Mouse (Mus musculus) urinary bladder, adult 18-20 months (tissue): ENCODE measurements around the gene Adam8.

ENCODE experiments used
- DNase-seq, 2 experiments: peaks; one replicate each; pipeline ENCODE4 v3.0.0; 2022; ENCODE audit warnings: low spot score in 2 of 2, mixed read lengths in 2 of 2

Adam8 gene

GRCm38 (mm10) chr7:139979011-139979719, 13.2 kb downstream of the Adam8 start:
- no peak for DNase-seq

- DNase-seq: peak; percentile 73 to 81
Measured at GRCm38 (mm10) chr7:139978278-139978892, 14.0 kb downstream of the Adam8 start, which contains the start of gene 6430531B16Rik. TSS of gene 6430531B16Rik (minus strand) at chr7:139978755.

- DNase-seq: no peak
Measured at GRCm38 (mm10) chr7:139975471-139975870, 16.9 kb downstream of the Adam8 start.

GRCm38 (mm10) chr7:139974307-139974706, 18.1 kb downstream of the Adam8 start:
- DNase-seq: no peak

- no peak for DNase-seq
Measured at GRCm38 (mm10) chr7:139972923-139973331, 19.4 kb downstream of the Adam8 start.

- peak; percentile 29 to 50 for DNase-seq
Measured at GRCm38 (mm10) chr7:139971436-139971835, 20.9 kb downstream of the Adam8 start.

GRCm38 (mm10) chr7:139970979-139971378, 21.4 kb downstream of the Adam8 start:
- peak in 1 of 2 experiments; percentile 29 for DNase-seq

GRCm38 (mm10) chr7:139970216-139970919, 22.0 kb downstream of the Adam8 start:
- DNase-seq: peak; percentile 31 to 68

- DNase-seq: peak; percentile 68 to 69
Measured at GRCm38 (mm10) chr7:139969348-139970130, 22.8 kb downstream of the Adam8 start.

- DNase-seq: no peak
Measured at GRCm38 (mm10) chr7:139968428-139968827, 23.9 kb downstream of the Adam8 start.

GRCm38 (mm10) chr7:139967175-139967574, 25.2 kb downstream of the Adam8 start:
- no peak for DNase-seq

- DNase-seq: no peak
Measured at GRCm38 (mm10) chr7:139963814-139964213, 28.5 kb downstream of the Adam8 start.

- no peak for DNase-seq
Measured at GRCm38 (mm10) chr7:139961141-139961540, 31.2 kb downstream of the Adam8 start.

GRCm38 (mm10) chr7:139957958-139958357, 34.4 kb downstream of the Adam8 start:
- no peak for DNase-seq

- DNase-seq: no peak
Measured at GRCm38 (mm10) chr7:139957437-139957836, 34.9 kb downstream of the Adam8 start.

GRCm38 (mm10) chr7:139956658-139957057, 35.7 kb downstream of the Adam8 start:
- no peak for DNase-seq

GRCm38 (mm10) chr7:139955505-139955904, 36.9 kb downstream of the Adam8 start:
- no peak for DNase-seq

- DNase-seq: no peak
Measured at GRCm38 (mm10) chr7:139951991-139952633, 40.2 kb downstream of the Adam8 start.

- no peak for DNase-seq
Measured at GRCm38 (mm10) chr7:139951079-139951478, 41.3 kb downstream of the Adam8 start.

- peak; percentile 34 to 40 for DNase-seq
Measured at GRCm38 (mm10) chr7:139950283-139950971, 41.9 kb downstream of the Adam8 start.

- DNase-seq: peak; percentile 31 to 48
Measured at GRCm38 (mm10) chr7:139949893-139950282, 42.5 kb downstream of the Adam8 start.
